Mouse (Mus musculus) lung, postnatal 0 days (tissue): ENCODE measurements at regions not wholly inside any gene's neighbourhood (a gene's known extent, or its start where the extent isn't known, plus 50 kb on each side); places are given as distances from the start of the nearest gene placed in this dataset.

Source experiments
- ATAC-seq: fragments of 200-750 bp; cut with Nextera tagmentation; 2 replicates; pipeline ENCODE4 v1.8.0; 2017; ENCODE audit warnings: moderate library complexity
- DNase-seq: peaks from one replicate; pipeline ENCODE4 v3.0.0-alpha.2; 2016; ENCODE audit warnings: low spot score
- H3K27ac ChIP-seq: fragments of 300-500 bp; sonication (generic); 2 replicates; pipeline ENCODE4 v1.5.1; 2014; ENCODE audit warnings: antibody characterized with exemption, mild to moderate bottlenecking, low read length, mixed read lengths
- H3K27me3 ChIP-seq: fragments of 300-500 bp; sonication (generic); replicated peaks from 2 replicates; pipeline ENCODE4 v1.6.1; 2014; ENCODE audit warnings: low read length, mixed read lengths; ENCODE audit not compliant: insufficient read depth
- H3K36me3 ChIP-seq: fragments of 300-500 bp; sonication (generic); 2 replicates; pipeline ENCODE4 v1.6.1; 2014; ENCODE audit warnings: low read length, mixed read lengths; ENCODE audit not compliant: insufficient read depth
- H3K4me1 ChIP-seq: fragments of 300-500 bp; sonication (generic); 2 replicates; pipeline ENCODE4 v1.6.1; 2014; ENCODE audit warnings: antibody characterized with exemption, low read depth, low read length, mixed read lengths; ENCODE audit not compliant: insufficient read depth
- H3K4me2 ChIP-seq: fragments of 300-500 bp; sonication (generic); replicated peaks from 2 replicates; pipeline ENCODE4 v1.6.1; 2014; ENCODE audit warnings: low read depth, mild to moderate bottlenecking, low read length, moderate library complexity, mixed read lengths
- H3K4me3 ChIP-seq: fragments of 300-500 bp; sonication (generic); 2 replicates; pipeline ENCODE4 v1.5.1; 2014; ENCODE audit warnings: low read depth, low read length
- H3K9ac ChIP-seq: fragments of 300-500 bp; sonication (generic); replicated peaks from 2 replicates; pipeline ENCODE4 v1.6.1; 2014; ENCODE audit warnings: low read depth, mild to moderate bottlenecking
- H3K9me3 ChIP-seq: fragments of 300-500 bp; sonication (generic); 2 replicates; pipeline ENCODE4 v1.6.1; 2016; ENCODE audit warnings: low read length, mixed read lengths
- CTCF ChIP-seq: IDR thresholded peaks from 2 replicates; pipeline ENCODE4 v1.5.1; 2016; ENCODE audit warnings: antibody characterized with exemption, mild to moderate bottlenecking
- EP300 ChIP-seq: IDR thresholded peaks from 2 replicates; pipeline ENCODE4 v1.6.1; 2016; ENCODE audit warnings: antibody characterized with exemption, mild to moderate bottlenecking, control low read depth
- WGBS: fragments of 180-500 bp; shearing (Covaris S2); extraction: QIAGEN DNeasy Blood & Tissue Kit; methylation state at CpG from one replicate; pipeline ENCODE4 v1.1.7; 2014; 5-methylcytosine and 5-hydroxymethylcytosine counted together

- Histone ChIP-seq H3K4me1 (no peaks in the 10 kb centered on the region), H3K4me3 (no peak overlapping the region), H3K27me3 (no peaks in the 10 kb centered on the region), H3K9ac (no peak overlapping the region), H3K9me3 (no peaks in the 10 kb centered on the region), H3K36me3 (no peaks in the 10 kb centered on the region), H3K27ac (no peak overlapping the region), H3K4me2 (no peak overlapping the region)
- DNase-seq (peak; percentile 54), ATAC-seq (peak; percentile 71)
- WGBS = 12% methylated on average over 3 of the region's 3 CpGs
- no peak for TF ChIP-seq CTCF
- TF ChIP-seq EP300 = peak; percentile 91
Observed at GRCm38 (mm10) chr11:56269915-56270493, 229.2 kb upstream of the Nmur2 start.

- Histone ChIP-seq H3K27me3 (no peaks in the 10 kb centered on the region), H3K9ac (no peak overlapping the region), H3K4me3 (no peak overlapping the region), H3K27ac (no peak overlapping the region), H3K36me3 (no peaks in the 10 kb centered on the region), H3K4me2 (no peak overlapping the region), H3K4me1 (no peaks in the 10 kb centered on the region), H3K9me3 (no peaks in the 10 kb centered on the region)
- 89% methylated on average over 10 of the region's 10 CpGs for WGBS
- DNase-seq = no peak
- no peak for TF ChIP-seq CTCF
- TF ChIP-seq EP300 = no peak
- ATAC-seq = no peak
Observed at GRCm38 (mm10) chr11:56262726-56263125, 221.9 kb upstream of the Nmur2 start.

GRCm38 (mm10) chr11:56256356-56256755 lies 215.5 kb upstream of the Nmur2 start:
- DNase-seq (no peak), ATAC-seq (no peak)
- no peaks in the 10 kb centered on the region for H3K27me3 ChIP-seq
- H3K9me3 ChIP-seq = no peaks in the 10 kb centered on the region
- no peaks in the 10 kb centered on the region for H3K36me3 ChIP-seq
- no peaks in the 10 kb centered on the region for H3K4me1 ChIP-seq
- no peak overlapping the region for H3K9ac ChIP-seq
- H3K27ac ChIP-seq = no peak overlapping the region
- TF ChIP-seq EP300 (no peak), CTCF (no peak)
- H3K4me3 ChIP-seq = no peak overlapping the region
- 82% methylated on average over 2 of the region's 2 CpGs for whole genome bisulfite sequencing
- H3K4me2 ChIP-seq = no peak overlapping the region

GRCm38 (mm10) chr11:56254437-56254836 lies 213.6 kb upstream of the Nmur2 start:
- DNase-seq (no peak), ATAC-seq (no peak)
- H3K27me3 ChIP-seq = no peaks in the 10 kb centered on the region
- no peak overlapping the region for H3K4me3 ChIP-seq
- H3K4me1 ChIP-seq = no peaks in the 10 kb centered on the region
- no peak overlapping the region for H3K9ac ChIP-seq
- H3K27ac ChIP-seq = no peak overlapping the region
- H3K36me3 ChIP-seq = no peaks in the 10 kb centered on the region
- 82% methylated on average over 3 of the region's 3 CpGs for WGBS
- no peak overlapping the region for H3K4me2 ChIP-seq
- no peaks in the 10 kb centered on the region for H3K9me3 ChIP-seq
- TF ChIP-seq EP300 (no peak), CTCF (no peak)

GRCm38 (mm10) chr11:56247333-56247823 lies 206.6 kb upstream of the Nmur2 start:
- no peak overlapping the region for H3K4me2 ChIP-seq
- ATAC-seq (no peak), DNase-seq (no peak)
- H3K4me1 ChIP-seq = no peaks in the 10 kb centered on the region
- TF ChIP-seq EP300 = no peak
- TF ChIP-seq CTCF = no peak
- no peak overlapping the region for H3K9ac ChIP-seq
- no peaks in the 10 kb centered on the region for H3K27me3 ChIP-seq
- 13% methylated on average over 4 of the region's 4 CpGs for WGBS
- H3K4me3 ChIP-seq = no peak overlapping the region
- no peak overlapping the region for H3K27ac ChIP-seq
- H3K9me3 ChIP-seq = no peaks in the 10 kb centered on the region
- H3K36me3 ChIP-seq = no peaks in the 10 kb centered on the region

- no peaks in the 10 kb centered on the region for H3K9me3 ChIP-seq
- H3K4me1 ChIP-seq = no peaks in the 10 kb centered on the region
- H3K4me3 ChIP-seq = no peak overlapping the region
- no peak overlapping the region for H3K4me2 ChIP-seq
- DNase-seq (peak; percentile 8), ATAC-seq (no peak)
- no peaks in the 10 kb centered on the region for H3K27me3 ChIP-seq
- no peak for TF ChIP-seq CTCF
- no peak for TF ChIP-seq EP300
- 52% methylated on average over 5 of the region's 5 CpGs for WGBS
- H3K9ac ChIP-seq = no peak overlapping the region
- no peak overlapping the region for H3K27ac ChIP-seq
- H3K36me3 ChIP-seq = no peaks in the 10 kb centered on the region
Observed at GRCm38 (mm10) chr11:56246549-56247332, 205.9 kb upstream of the Nmur2 start.
